Mouse (Mus musculus) lung, postnatal 25 days (tissue): ENCODE results near the gene Gpnmb.

Experiments used
- DNase-seq: peaks from one replicate; pipeline ENCODE4 v3.0.0; 2022; ENCODE audit warnings: low spot score

Gene Gpnmb

DNA sequence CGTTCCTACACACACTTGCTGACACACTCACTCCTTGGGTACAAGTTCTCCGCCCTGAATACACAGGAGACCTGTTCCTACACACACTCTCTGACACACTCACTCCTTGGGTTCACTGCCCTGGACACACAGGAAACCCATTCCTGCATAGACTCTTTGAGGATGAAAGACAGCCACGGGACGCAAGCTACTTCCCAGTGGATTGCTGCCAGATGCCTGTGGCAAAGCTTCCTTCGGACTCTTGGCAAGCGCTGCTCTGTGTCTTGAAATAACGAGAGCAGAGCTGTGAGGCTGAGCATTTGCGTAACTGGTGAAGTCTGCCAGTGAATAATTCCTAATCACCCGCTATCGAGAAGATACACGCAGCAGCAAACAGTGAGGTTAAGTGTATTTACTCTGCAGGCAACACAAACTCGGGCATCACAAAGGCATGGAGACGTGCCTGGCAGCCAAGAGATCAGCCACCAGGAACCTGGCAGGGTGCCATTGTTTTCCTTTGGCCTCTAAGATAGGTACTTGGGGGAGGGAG lies 60.7 kb downstream of the Gpnmb start:
- DNase-seq = peak; percentile 89

DNA sequence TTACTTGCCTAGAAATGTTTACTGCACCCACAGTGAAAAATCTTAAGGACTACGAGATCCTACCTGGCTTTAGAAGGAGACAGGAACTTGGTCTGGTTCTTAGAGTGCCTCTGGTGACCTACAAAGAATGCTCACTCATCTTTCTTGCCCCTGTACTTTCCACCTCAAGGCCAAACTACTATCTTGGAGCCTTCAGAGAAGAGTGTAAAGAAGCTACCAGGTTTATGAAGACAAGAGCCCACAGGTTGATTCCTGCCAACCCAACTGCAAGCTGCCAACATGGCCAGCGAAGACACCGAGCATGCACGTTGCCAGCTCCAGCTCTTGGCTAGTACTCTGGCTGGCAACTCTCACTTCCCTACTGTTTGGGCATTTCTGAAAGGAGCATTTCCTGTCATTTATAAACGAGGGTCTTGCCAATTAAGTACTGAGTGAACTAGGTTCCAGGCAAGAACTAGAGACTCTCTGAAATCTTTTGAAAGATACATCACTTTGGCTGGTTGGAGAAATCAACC lies 61.3 kb downstream of the Gpnmb start:
- no peak for DNase-seq

DNA sequence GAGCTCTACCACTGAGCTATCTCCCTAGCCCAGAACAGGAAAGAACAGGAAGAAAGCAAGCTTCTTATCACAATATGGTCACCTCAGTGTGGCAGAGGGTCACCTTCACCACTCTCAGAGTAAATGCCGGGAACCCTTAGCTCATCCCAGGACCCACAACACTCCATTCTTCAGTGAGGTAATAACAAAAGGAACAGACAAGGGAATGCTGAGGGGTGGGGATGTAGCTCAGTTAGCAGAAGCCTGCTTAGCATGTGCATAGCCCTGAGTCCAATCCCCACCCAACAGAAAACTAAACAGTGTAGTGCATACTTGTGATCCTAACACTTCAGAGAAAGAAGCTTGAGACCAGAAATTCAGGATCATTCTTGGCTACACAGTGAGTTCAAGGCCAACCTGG lies 62.7 kb downstream of the Gpnmb start:
- no peak for DNase-seq

DNA sequence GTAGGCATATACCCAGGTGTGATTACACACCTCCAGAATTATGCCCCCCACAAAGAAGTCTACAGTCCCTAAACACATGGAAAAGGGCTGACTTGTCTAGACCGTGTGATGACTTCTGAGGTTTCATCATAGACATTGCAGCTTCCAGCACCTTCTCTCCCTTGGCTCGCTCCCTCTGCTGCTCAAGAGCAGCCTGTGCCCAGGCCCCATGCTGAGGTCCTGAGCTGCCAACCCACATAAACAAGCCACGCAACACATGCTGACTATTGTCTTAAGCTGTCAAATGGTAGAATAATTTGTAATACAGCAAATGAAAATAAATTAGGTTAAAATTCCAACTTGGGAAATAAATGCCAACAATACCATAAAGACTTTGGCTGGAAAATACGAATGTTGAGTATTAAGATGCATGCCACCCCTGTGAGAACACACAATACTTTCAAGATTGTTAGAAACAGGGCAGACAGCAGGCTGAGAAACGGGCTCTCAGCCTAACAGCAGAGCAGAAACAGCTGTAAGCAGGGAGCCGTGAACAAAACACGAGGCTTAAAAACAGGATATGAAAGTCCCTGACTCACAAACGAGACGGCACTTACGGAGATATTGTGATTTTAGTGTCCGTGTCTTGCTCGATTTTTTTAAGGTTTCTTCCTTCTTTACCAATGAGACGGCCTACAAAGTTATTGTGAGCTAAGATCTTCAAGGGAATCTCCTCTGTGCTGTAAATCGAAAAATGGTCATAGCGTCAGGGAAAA lies 70.6 kb downstream of the Gpnmb start:
- no peak for DNase-seq

DNA sequence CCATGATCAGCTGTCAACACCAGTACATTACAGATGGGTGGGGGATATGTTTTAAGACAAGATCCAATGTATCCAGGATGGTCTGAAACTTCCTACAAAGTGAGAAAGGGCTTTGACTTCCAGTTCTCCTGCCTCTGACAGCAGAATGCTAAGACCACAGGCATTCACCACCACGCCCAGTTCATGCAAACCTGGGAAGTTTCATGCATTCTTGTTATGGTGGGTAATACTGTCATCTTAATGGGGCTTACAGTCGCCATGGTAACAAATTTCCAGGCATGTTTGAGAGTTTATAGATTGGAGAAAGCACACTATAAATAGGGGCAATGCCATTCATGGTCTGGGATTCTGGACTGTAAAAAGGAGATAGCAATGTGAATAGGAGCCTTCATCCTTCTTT lies 72.8 kb downstream of the Gpnmb start:
- DNase-seq = no peak

DNA sequence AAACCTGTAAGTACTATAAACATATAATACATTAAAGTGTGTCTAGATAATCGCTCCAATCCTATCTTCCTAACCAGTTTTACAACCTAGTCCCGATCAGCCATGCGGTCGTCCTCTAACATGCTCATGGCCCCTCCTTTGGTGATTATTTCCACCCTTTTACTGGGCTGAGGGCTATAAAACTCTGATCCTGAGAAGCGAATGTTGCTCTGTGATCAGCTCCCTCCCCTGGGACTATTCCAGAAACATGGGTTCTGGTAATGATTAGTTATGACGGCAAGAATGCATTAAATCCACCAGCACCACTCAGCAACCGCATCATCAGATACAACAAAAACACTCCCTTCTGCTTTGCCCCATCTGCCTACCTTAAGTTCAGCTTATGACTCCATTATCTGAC lies 77.5 kb downstream of the Gpnmb start:
- DNase-seq = no peak

DNA sequence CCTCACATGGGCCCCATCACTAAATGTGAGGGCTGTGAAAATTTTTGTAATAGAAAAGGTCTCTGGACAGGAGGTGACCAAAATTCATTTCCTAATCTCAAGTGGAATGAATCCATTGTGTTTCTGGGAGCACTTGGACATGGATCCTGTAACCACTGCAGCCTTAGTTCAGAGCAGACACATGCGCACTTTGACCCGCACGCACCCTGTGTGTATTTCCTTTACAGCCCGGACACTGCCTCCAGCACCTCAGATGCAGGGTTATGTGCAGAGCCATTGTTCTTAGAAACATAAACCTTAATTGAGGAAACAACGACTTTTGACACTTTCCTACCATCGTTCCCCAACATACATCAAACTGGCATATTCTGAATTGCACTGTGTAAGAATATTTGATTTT lies 78.1 kb downstream of the Gpnmb start:
- DNase-seq = no peak

DNA sequence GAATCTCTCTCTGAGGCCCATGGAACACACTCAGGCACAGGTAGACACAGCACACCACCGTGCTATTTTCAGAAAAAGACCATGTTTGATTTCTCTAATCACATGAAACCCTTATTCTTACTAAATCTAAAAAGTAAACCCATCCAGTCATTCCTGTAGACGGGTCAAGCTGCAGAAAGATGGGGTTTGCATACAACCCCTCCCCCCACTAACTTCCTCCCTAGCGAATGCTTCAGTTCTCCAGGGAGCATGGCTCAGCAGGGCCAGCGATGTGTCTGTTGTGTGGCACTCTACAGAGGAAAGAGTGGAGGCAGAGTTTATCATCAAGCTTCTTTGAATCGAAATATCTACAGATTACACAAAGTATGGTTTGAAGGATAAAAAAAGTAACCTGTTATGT lies 79.2 kb downstream of the Gpnmb start:
- DNase-seq = no peak

DNA sequence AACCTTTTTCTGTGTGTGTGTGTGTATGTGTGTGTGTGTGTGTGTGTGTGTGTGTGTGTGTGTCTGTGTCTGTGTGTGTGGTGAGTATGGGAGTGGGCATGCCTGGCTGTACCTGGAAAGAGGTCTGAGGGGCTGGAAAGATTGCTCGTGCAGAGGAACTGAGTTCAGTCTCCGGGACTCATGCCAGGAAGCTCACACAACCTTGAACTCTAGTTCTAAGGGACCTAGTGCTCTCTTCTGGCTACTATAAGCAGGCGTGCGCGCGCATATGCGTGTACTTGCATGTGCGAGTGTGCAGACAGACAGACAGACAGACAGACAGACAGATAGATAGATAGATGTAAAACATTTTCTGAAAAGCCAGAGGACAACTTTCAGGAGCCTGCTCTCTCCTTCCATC lies 79.9 kb downstream of the Gpnmb start:
- DNase-seq = no peak

DNA sequence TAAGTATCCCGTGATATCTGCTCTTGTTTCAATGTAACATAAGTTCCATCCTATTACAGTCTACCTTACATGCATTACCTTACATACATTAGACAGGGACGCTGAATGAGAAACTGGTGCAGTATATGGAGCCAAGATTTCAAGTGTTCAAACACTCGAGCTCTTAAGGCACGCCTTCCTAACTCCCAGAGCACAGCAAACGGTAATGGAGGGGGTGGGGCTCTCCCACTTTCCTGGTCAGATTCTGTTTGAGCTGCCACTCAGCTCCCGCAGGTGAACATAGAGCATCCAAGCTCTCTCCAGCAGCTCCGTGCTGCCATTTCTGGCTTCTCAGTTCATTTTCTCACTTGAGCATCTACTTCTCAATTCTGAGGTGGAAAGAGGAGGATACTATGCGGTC lies 82.1 kb downstream of the Gpnmb start:
- DNase-seq = peak; percentile 52

DNA sequence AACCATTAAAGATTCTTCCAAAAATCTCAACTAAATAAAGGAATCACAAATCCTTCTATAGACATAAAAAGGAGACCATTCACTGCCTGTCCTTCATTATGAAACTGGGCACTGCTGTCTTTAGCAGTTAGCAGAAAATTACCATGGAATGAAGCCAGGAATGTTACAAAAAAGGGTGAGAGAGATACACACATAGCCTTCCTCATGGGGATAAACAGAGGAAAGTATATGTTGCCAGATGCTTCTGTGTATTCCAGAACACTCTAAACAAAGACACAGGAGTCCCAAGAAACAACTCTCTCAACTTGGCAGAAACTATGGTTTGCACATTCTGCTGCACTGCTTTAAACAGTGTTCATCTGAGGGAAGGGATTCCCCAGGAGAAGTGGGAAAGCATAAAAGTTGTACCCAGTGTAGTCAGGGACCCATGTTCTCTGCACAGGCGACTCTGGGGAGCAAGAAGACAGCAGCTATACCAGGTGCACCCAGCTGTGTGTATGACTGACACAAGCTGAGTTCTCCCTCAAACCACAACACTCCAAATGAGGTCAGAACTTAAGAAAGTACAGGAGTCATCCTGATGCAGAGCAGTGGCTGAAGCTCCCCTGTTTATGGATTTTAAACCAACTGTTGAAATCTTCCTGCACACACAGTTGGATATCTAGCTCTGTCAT lies 83.3 kb downstream of the Gpnmb start:
- no peak for DNase-seq

DNA sequence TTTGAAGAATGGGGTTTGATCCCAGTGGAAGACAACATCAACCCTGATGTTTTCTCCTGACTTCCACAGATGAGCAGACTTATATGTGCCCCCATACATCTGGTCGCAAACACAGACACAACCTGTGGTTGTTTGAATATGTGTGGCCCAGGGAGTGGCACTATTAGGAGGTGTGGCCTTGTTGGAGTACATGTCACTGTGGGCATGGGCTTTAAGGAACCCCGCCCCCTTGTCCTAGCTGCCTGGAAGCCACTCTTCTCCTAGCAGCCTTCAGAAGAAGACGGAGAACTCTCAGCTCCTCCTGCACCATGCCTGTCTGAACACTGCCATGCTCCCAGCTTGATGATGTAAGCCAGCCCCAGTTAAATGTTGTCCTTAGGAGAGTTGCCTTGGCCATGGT lies 84.0 kb downstream of the Gpnmb start:
- no peak for DNase-seq
